Mouse (Mus musculus) retina, postnatal 7 days (tissue): ENCODE results near the gene Etfb.

Source experiments
- DNase-seq: peaks from one replicate; pipeline ENCODE4 v3.0.0-alpha.2; 2012; ENCODE audit warnings: low read depth, low spot score

The Etfb gene

DNA sequence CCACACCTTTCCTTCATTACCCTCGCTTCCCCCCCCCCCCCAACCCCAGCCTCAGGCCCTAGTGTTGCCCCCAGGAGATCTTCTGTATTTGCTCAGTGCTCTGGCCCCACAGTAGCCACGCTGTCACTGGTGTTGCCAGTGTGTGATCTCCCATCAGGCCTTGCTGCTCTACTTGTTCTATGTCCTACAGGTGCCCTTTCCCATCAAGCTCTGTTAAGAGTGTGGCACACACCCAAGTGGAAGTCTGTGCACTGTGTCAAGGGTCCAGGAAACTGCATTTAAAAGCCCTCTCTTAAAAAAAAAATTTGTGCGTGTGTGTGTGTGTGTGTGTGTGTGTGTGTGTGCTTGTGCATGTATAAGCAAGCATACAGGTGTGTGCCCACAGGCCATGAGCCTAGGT is 4.4 kb downstream of the Etfb start:
- DNase-seq = no peak

DNA sequence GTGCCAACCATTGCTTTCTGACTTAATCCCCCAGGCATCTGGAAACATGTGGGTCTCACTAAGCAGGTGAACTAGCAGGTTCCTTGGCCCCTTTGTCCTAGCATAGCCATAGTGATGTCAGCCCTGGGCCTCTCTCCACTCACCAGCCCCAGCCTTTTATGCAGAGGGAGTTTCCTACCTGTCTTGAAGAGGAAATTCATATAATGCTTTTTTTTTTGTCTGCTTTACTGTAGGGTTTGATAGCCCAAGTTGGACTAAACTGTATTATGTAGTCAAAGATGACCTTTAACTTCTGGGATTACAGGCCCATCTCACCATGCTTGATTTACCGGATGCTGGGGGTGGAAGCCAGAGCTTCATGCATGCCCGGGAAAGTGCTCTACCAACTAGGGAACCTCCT is 5.9 kb downstream of the Etfb start:
- no peak for DNase-seq

DNA sequence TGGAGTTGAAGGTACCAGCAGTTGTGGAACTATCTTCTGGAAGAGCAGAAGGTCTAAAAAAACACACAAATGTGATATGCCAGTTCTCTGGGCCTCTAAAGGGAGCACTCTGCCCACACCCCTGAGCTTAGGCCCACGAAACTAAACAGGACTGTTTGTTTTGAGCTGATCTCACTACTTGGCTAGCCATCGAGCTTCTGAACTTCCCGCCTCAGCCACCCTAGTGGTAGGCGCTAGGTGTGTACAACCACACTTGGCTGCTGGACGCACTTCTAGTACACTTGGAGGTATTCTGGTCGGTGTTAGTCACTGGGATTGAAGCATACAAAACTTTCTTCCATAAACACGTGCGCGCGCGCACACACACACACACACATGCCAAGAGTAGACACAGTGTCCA is 7.8 kb downstream of the Etfb start:
- no peak for DNase-seq

DNA sequence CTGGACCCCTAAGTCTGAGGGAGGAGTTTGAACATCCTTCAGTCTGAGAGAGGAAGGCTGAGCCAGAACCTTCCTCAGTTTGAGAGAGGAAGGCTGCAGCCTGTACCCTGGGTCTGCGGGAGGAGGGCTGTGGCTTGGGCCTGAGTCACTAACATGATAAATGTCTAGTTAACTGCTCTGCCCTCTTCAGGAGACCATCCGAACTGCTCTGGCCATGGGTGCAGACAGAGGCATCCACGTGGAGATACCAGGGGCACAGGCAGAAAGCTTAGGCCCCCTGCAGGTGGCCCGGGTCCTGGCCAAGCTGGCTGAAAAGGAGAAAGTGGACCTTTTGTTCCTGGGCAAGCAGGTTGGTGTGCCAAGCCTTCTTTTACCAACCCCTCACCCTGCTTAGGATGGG is 8.7 kb downstream of the Etfb start:
- DNase-seq = no peak

DNA sequence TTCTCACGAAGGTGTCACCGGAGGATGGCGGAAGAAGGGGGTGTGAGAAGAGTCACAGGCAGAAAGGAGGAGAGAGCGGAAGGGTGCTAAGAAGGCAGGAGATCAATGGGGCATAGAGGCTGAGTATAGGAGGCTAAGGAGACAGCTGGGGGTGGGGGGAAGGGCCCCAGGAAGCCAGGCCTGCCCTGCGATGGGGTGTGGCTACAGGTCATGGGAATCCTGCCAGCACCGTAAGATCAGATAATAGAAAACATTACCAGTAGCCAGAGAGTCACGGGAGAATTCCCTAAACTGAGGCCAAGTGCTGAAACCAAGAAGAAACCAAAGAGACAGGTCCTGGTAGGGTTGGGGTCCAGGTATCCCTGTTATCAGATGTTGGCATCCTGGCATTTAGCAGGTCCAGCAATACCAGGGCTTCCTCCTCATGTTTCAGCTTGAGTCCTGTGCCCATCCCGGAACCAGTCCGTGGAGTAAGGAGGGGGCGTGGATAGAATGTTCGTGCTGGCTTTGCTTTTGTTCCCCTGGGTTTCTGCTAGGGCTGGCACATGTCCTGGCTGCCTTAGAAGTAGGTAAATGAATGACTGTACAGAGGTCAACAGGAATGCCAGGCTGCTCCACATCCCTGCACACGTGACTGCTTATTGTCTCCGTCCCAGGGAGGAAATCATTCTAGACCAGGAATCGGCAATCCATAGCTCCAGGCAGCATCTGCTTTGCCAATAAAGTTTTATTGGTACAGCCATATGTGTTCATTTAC is 9.9 kb downstream of the Etfb start:
- no peak for DNase-seq

DNA sequence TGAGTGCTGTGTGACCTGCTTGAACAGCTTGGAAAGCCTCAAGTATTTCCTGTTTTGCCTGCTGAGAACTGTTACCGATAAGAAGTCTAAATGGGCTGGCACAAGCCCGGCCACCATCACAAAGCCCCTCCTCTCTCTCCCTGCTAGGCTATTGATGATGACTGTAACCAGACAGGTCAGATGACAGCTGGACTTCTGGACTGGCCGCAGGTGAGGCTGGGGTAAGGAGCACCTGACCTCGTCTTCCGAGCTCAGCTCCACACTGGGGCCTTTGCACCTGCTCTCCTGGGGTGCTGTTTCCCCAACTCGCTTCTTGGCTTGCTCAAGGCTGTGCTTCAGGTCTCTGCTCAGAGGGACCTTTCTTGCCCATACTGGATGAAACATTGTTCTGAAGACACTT is 10.5 kb downstream of the Etfb start:
- DNase-seq = no peak

DNA sequence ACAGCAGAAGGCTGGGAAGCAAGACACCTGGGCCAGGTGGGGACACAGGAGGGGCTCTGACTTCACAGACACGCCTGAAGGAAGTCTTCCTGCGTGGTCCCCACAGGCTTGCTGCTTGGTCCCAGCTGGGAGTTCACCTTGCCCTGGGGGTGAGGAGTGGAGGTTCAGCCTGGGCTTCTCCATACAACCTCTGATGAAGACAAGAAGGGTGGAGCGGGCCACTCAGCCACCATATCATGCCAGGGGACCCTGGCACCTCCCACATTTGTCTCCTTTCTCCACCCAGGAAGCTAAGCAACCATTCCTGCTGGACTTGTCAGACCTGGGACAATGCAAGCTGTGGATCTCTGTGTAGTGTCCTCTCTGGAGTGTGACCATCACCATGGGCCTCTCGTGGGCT is 19.0 kb downstream of the Etfb start, which contains the start of gene Vsig10l:
Gene Vsig10l (plus strand): TSS at position 301 of the 400 bp plus-strand sequence.
- no peak for DNase-seq

DNA sequence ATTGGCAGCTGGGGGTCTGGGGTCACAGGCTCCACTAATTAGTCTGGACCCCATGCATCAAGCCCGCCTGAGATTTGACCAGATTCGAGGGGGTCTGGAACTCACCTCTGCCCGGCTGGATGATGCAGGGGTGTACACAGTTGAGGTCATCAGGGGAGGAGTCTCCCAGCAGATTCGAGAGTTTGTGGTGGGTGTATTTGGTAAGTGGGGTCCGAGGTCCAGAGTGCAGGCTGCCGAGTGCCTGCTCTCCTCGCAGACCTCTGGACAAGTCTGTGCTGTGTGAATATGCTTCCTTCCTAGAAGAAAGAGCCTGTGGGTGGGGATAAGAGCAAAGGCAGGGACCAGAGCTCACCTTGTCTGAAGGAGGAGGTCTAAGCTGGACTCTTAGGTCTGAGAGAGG is 20.1 kb downstream of the Etfb start:
- no peak for DNase-seq

DNA sequence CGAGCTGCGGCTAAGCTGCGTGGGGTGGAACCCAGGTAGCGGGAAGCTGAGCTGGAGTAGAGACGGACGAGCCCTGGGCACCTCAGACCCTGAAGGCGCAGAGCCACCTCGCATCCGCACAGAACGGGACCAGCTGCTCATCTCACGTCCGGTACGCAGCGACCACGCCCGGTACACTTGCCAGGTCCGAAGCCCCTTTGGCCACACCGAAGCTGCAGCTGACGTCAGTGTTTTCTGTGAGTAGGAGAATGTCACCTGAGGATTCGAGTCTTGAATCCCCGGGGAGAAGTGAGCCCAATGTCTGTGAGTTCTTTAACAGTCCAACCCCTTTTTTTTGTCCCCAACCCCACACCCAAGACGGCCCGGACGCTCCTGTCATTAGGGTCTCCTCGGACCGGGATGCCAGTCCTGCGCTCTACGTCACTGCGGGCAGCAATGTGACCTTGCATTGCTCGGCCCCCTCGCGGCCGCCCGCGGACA is 21.0 kb downstream of the Etfb start:
- peak; percentile 40 for DNase-seq

DNA sequence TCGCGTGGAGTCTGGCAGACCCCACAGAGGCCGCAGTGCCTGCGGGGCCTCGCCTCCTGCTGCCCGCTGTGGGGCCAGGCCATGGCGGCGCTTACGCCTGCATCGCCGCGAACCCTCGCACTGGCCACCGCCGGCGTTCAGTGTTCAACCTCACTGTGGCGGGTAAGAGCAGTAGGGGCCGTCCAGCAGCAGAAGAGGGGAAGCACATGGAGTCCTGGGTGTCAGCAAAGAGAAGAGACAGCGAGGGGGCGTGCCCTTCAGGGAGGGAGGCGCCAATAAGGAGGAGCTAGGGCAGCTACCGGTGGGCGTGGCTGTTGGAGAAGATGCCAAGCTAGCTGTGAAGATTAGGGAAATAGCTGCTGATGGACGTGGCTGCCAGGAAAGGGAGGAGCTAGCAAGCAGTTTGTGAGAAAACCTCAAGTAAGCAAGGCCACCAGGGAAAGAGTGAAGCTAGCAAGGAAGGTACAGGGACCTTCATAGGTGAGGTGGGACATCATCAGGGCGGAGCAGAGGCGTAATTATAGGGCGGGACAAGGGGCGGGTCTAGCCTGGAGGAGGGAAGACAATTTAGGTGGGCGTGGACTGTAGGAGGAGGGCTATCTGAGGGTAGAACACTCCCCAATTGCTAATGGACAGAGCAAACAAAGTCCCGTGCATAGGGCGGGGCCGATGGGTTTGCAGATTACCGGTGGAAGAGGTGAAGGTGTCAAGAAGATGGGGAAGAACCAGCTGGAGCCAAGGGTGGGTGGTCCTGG is 21.6 kb downstream of the Etfb start:
- DNase-seq = peak; percentile 81

DNA sequence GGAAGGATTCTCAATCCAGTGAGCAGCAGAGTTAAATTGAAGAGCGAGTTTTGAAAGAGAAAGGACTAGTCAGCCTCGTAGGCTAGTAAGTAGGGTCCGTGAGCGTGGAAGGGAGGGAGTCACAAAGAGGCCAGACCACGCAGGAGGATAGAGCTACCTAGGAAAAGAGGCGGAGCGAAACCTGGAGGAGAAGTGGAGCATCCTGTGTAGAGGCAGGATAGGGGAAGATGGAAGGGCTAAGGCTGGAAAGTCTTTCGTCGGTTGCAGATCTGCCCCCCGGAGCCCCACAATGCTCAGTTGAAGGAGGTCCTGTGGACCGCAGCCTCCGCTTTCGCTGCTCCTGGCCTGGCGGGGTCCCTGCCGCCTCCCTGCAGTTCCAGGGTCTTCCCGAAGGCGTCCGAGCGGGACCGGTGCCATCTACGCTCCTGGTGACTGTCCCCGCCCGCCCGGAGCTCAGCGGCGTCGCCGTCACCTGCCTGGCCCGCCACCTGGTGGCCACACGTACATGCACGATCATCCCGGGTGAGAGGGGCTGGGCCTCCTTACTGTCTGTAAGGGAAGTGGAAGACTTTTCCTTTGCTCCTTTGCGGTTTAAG is 22.3 kb downstream of the Etfb start:
- peak; percentile 68 for DNase-seq

DNA sequence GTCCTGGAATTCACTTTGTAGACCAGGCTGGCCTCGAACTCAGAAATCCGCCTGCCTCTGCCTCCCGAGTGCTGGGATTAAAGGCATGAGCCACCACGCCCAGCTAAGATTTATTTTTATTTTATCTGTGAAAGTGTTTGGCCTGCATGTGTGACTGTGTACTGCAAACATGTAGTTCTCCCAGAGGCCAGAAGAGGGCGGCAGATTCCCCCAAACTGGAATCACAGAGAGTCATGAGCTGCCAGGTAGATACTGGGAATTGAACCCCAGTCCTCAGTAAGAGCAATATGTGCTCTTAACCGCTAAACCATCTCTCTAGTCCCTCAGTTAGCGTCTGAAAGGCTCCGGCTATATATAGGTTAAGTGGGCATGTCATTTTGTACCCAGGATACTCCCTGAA is 26.5 kb downstream of the Etfb start:
- DNase-seq = no peak

DNA sequence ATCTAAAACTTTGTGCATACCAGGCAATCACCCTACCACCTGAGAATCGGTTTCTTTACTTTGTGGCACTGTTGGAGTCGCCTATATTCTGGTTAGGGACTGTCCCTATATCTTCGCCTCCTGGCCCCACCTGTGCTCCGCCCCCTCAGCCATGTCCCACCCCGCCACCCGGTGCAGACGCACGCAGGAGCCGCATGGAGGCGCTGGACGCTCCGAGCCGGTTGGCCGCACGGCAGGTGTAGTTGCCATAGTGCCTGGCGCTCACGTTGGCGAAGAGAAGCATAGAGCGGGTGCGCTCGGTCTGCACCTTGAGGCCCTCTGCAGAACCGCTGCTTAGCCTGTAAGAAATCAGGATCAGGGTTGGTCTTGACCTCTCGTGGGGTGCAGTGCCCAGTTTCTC is 31.8 kb downstream of the Etfb start:
- DNase-seq = no peak

DNA sequence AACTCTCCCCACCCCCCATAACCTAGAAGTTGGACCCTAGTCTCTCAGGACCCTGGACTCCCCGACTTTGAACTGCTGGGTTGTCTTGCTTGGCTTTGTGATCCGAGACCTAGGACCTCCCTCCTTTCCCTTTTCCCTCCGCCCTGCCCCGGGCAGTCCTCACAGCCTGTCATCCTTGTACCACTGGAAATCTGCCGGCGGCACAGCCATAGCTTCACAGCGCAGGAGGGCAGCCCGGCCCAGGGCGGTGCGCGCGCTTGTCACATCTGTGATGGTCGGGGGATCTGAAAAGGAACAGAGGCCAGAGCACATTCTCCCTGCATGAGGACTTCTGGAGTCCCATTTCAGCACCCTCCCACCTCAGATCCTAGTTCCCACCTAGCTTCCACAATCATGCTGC is 32.5 kb downstream of the Etfb start:
- no peak for DNase-seq

DNA sequence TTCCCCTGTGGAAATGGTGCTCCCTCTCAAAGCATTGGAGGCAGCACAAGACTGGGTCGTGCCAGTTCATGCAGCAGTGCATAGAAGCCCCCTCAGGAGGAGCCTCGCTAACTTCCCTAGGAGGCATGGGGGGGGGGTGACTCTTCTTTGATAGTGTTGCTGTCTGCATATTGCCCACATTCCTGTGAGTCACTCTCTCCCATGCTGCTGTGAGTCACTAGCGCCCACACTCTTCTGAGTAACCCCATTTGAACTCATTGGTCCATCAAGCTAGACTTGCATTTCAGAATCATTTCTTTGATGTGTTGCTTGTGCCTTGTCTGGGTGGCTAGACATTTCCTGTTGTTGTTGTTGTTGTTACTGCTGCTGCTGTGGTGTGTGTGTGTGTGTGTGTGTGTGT is 37.3 kb downstream of the Etfb start:
- DNase-seq = no peak

DNA sequence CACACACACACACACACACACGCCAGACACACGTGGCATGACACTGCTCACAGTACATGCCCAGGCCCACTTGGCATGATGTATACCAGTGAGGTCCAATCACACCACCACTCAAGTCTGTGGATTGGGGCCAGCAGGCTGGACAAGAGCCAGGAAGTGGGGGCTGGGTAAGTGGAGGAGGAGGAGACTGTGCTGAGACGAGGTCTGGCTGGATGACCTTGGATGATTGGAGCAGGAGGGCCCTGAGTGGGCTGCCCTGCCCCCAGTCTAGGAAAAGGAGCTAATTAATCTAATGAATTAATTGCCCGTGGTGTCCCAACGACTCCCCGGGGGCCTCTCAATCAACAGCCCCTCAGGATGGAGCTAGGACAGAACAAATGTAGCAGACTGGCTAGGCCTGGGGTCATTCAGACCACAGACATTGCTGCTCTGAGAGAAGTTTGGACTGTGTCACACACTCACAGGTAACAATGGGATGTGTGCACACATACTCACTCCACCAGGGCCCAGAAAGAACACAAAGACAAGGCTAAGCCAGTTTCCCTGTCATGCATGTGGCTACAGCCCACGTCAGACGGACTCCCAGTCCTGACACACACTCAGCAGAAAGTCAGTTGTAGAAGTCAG is 38.3 kb downstream of the Etfb start:
- no peak for DNase-seq

DNA sequence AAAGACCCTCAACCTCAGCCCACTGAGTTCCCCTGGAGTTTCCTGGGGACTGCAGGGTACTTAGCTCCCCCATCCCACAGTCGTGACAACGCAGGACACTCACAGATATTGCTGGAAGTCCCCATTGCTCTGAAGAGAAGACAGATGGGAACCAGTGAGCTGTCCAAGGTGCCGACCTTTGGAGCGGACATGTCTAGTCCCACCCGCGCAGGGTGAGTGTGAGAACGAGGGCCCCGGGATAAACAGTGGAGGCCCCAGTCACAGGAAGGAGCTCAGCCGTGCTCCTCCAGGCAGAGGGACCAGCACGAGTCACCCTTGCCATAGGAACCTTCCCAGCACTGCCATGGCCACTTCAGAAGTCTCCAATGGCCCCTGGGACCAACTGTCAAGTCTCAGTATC is 39.4 kb downstream of the Etfb start:
- no peak for DNase-seq

DNA sequence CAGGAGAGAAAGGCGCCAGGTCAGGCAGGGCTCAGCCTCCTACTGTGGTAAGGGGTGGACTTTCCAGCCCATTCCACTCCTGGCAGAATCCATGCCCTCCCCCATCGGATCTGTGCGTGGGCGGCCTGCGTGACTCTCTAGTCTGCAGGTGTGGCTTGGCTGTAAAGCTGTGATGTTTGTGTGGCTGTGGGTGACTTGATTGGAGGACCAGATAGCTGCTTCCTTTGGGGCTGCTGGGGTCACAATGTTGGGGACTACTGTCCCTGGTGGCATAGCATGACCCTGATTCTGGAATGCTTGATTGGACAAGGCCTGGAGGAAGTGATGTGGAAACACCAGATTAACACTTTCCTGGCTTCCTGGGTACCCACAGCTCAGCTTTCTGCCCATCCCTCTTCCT is 44.8 kb downstream of the Etfb start:
- no peak for DNase-seq

DNA sequence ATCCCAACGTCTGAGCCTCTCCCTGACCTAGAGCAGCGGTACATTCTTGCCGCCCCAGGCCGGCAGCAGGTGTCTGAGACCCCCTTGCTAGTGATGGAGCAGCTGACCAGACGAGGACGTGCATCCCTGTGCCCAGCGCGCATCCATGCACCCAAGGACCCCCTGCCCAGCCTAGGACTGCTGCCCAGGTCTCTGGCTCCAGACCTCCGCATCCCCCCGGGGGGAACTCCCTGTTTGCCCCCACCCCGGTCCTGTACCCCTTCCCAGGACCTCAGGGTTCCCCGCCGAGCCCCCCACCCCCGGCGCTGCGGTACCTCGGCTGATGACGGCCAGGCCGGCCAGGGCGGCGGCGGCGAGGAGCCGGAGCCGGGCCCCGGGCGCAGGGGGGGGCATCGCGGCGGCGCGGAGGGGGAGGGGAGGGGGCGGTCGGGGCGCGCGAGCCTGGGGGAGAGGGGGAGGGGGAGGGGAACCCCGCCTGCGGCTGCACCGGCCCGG is 45.8 kb downstream of the Etfb start, which contains the start of gene Iglon5:
Gene Iglon5 (minus strand): TSS at position 445 of the 495 bp plus-strand sequence.
- no peak for DNase-seq

DNA sequence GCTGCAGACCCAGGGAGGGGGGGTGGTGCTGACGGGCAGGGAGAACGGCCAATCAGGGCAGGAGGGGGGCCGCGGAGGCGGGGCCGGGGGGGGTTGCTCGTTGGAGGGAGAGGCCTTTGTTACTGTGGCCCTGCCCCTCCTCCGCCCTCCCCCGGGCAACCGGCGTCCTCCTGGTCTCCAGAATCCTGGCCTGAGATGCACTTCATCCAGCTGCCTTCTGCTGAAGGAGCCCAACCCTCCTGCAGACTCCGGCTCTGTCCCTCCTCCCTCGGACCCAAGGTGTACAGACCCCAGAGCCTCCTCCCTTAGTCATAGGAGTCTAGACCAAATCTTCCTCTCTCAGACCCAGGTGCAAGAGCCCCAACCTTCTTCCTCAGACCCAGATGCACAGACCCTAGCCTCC is 46.3 kb downstream of the Etfb start:
- no peak for DNase-seq

DNA sequence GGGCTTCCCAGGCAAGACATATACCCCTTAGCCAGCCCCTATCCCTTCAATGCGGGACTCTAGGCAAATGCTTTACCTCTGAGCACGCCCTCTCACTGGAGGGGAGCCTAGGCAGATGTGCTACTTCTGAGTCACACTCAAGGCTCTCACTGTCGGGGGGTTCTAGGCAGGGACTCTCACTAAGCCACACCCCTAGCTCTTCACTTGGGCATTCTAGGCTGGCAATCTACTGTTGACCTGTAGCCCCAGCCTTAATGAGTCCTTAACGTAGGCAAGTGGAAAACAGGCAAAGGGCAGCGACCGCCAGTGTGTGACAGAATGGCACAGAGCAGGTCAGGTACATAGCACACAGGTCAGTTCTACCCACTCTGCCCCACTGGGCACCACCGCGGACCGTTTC is 47.0 kb downstream of the Etfb start:
- no peak for DNase-seq
